Mouse (Mus musculus) thymus, adult 2 months (tissue): ENCODE data around the gene Spem2.

ENCODE experiments used
- CTCF ChIP-seq: fragments of 200-500 bp; IDR thresholded peaks from 2 replicates; pipeline ENCODE4 v1.5.1; 2012; ENCODE audit warnings: mild to moderate bottlenecking, control low read depth, low read length, moderate library complexity, borderline replicate concordance; ENCODE audit not compliant: control insufficient read depth, poor library complexity, insufficient read depth; ENCODE audit errors: extremely low read depth
- POLR2A ChIP-seq: fragments of 200-500 bp; IDR thresholded peaks from 2 replicates; pipeline ENCODE4 v1.6.1; 2012; ENCODE audit warnings: mild to moderate bottlenecking, low read length, control low read depth, moderate library complexity; ENCODE audit not compliant: control insufficient read depth, poor library complexity, insufficient read depth; ENCODE audit errors: extremely low read depth

DNA sequence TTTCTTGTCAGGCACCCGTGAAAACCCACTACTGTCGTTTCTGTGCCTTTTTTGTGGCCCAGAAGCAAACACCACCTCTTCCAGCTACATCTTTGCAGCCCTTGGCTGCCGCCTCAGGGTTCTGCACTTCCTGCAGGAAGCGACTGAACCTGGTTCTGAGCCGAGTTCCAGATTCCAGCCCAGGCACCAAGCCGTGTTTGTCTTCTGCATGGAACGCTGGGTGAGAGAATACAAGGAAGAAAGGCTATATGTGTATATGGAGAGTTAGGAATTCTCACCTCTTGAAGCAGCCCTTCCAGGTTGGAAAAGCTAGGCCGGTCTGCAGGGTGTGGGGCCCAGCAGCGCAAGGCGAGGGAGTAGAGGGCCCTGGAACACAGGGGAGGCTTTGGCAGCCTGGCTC, 36.4 kb upstream of the Spem2 start:
- no peak for TF ChIP-seq POLR2A
- no peak for TF ChIP-seq CTCF
